Mouse (Mus musculus): Measurements from ENCODE around the gene Ccdc47. TPM values are rescaled to one million over a fixed set of nuclear protein-coding genes. Genes with fewer than 3 reads are reported as not detected.

The Ccdc47 gene
- polyA plus RNA-seq, 1 experiment from 2014 or later = 44.2 TPM

GRCm38 (mm10) chr11:106159921-106160840, 56.0 kb downstream of the Ccdc47 start:
- peak overlapping the region; percentile 71 for H3K4me3 ChIP-seq (ENCODE audit: low read depth, low read length)
- H3K4me2 ChIP-seq (ENCODE audit: low read depth, low read length) = peak overlapping the region; percentile 94
- peak; percentile 62 for ATAC-seq (ENCODE audit: low read depth)
- peak overlapping the region; percentile 87 for H3K27ac ChIP-seq (ENCODE audit: low read length)
- H3K9me3 ChIP-seq (replicated peaks; ENCODE audit: control insufficient read depth, low read length) = no peaks in the 10 kb centered on the region
- 1% methylated on average over 66 of the region's 106 CpGs for WGBS (ENCODE audit: insufficient replicate concordance)
- H3K4me1 ChIP-seq (ENCODE audit: control insufficient read depth, low read depth, low read length) = peaks cover 16% of the 10 kb centered on the region
- H3K9ac ChIP-seq (ENCODE audit: low read depth, low read length) = peak overlapping the region; percentile 76
- no peaks in the 10 kb centered on the region for H3K36me3 ChIP-seq (ENCODE audit: control insufficient read depth, insufficient read depth)
- H3K27me3 ChIP-seq (ENCODE audit: control insufficient read depth, insufficient read depth, low read depth, low read length) = peaks cover 19% of the 10 kb centered on the region

DNA sequence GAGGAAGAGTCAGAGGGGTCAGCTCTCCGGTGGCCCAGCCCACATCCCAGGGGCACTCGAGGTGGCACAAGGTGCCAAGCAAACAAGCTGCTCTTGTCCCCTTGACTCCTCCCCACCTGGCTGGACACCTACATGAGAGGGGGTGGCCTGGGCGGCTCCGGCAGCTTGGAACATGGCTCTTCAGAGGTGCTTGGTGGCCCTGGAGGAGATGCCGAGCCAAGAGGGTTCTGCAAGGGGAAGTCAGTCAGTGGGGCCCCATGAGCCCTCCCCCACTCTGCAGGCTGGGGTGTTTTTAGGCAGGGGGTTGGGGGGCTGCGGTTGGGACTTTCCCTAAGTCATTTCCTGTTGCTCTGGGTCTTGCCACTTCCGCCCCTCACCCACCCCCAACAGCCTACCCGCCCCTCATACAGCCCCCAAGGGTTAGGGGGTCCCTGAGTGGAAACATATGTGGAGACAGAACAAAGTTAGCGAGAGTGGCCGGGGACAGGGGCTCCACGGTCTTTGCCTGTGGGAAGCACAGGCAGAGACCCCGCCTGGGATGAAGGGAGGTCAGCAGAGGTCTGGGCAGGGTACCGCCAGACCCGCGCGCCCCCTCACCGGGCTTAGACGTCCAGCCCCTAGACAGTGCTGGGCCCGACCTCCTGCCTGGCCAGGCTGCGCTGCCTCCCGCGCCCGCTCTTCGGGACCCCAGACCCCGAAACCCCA, 56.8 kb downstream of the Ccdc47 start:
- H3K4me2 ChIP-seq (ENCODE audit: low read depth, low read length) = peak overlapping the region; percentile 94
- 0% methylated on average over 22 of the region's 25 CpGs for WGBS (ENCODE audit: insufficient replicate concordance)
- H3K9ac ChIP-seq (ENCODE audit: low read depth, low read length) = peak overlapping the region; percentile 76
- peaks cover 19% of the 10 kb centered on the region for H3K27me3 ChIP-seq (ENCODE audit: control insufficient read depth, insufficient read depth, low read depth, low read length)
- peak overlapping the region; percentile 71 for H3K4me3 ChIP-seq (ENCODE audit: low read depth, low read length)
- no peaks in the 10 kb centered on the region for H3K9me3 ChIP-seq (replicated peaks; ENCODE audit: control insufficient read depth, low read length)
- no peaks in the 10 kb centered on the region for H3K36me3 ChIP-seq (ENCODE audit: control insufficient read depth, insufficient read depth)
- peak; percentile 22 for ATAC-seq (ENCODE audit: low read depth)
- H3K4me1 ChIP-seq (ENCODE audit: control insufficient read depth, low read depth, low read length) = peaks cover 18% of the 10 kb centered on the region
- H3K27ac ChIP-seq (ENCODE audit: low read length) = peak overlapping the region; percentile 87

DNA sequence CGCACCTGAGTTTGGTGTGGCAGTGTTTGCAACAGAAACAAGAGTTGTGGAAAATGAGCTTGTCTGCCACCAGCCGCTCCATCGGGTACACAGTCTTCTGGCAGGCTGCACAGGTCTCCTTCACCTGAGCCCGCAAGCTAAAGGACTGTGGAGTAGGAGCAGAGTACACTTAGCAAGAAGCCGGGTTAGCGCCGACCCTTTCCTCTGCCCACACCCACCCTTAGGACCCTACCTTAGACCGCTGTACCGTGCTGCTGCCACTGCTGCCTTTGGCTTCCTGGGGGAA, 57.3 kb downstream of the Ccdc47 start:
- WGBS (ENCODE audit: insufficient replicate concordance) = 13% methylated on average over 9 of the region's 9 CpGs
- peaks cover 22% of the 10 kb centered on the region for H3K4me1 ChIP-seq (ENCODE audit: control insufficient read depth, low read depth, low read length)
- no peak for ATAC-seq (ENCODE audit: low read depth)

GRCm38 (mm10) chr11:106158081-106158929, 57.8 kb downstream of the Ccdc47 start:
- WGBS (ENCODE audit: insufficient replicate concordance) = 33% methylated on average over 14 of the region's 14 CpGs
- no peak for ATAC-seq (ENCODE audit: low read depth)
- Histone ChIP-seq H3K4me1 (ENCODE audit: control insufficient read depth, low read depth, low read length) (peaks cover 22% of the 10 kb centered on the region), H3K27ac (ENCODE audit: low read length) (peak overlapping the region; percentile 87; the same call in 1 of the 2 replicates), H3K4me3 (ENCODE audit: low read depth, low read length) (peak overlapping the region; percentile 71), H3K27me3 (ENCODE audit: control insufficient read depth, insufficient read depth, low read depth, low read length) (peaks cover 19% of the 10 kb centered on the region), H3K9me3 (replicated peaks; ENCODE audit: control insufficient read depth, low read length) (no peaks in the 10 kb centered on the region), H3K36me3 (ENCODE audit: control insufficient read depth, insufficient read depth) (no peaks in the 10 kb centered on the region), H3K9ac (ENCODE audit: low read depth, low read length) (peak overlapping the region; percentile 76; the same call in 1 of the 2 replicates), H3K4me2 (ENCODE audit: low read depth, low read length) (peak overlapping the region; percentile 94)

More for the DNA sequence above, 57.3 kb downstream of the Ccdc47 start:
- H3K4me2 ChIP-seq (ENCODE audit: low read depth, low read length) = peak overlapping the region; percentile 94
- H3K9me3 ChIP-seq (replicated peaks; ENCODE audit: control insufficient read depth, low read length) = no peaks in the 10 kb centered on the region
- H3K4me3 ChIP-seq (ENCODE audit: low read depth, low read length) = peak overlapping the region; percentile 71
- H3K36me3 ChIP-seq (ENCODE audit: control insufficient read depth, insufficient read depth) = no peaks in the 10 kb centered on the region
- H3K27me3 ChIP-seq (ENCODE audit: control insufficient read depth, insufficient read depth, low read depth, low read length) = peaks cover 19% of the 10 kb centered on the region
- H3K27ac ChIP-seq (ENCODE audit: low read length) = peak overlapping the region; percentile 87
- peak overlapping the region; percentile 76 for H3K9ac ChIP-seq (ENCODE audit: low read depth, low read length)

DNA sequence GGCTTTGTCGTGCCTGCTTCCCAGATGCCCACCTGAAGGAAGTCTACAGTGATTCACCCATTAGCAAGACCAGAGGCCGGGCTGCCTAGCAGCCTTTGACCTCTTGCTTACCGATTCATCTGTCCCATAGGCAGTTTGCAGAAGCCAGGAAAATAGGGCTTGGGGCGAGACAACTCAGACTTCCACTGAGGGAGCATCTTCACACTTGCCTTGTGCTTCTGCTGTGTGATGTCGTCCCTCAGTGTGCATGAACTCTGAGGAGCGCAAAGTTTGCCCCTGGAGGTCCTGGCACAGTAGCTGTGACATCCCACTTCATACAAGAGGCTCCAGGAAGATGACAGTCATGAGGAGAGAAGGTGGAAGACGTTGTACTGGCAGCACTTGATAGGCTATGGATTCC, 59.0 kb downstream of the Ccdc47 start:
- Histone ChIP-seq H3K9ac (ENCODE audit: low read depth, low read length) (no peak overlapping the region), H3K27ac (ENCODE audit: low read length) (no peak overlapping the region), H3K27me3 (ENCODE audit: control insufficient read depth, insufficient read depth, low read depth, low read length) (peaks cover 19% of the 10 kb centered on the region), H3K4me1 (ENCODE audit: control insufficient read depth, low read depth, low read length) (peaks cover 22% of the 10 kb centered on the region), H3K4me3 (ENCODE audit: low read depth, low read length) (no peak overlapping the region), H3K36me3 (ENCODE audit: control insufficient read depth, insufficient read depth) (no peaks in the 10 kb centered on the region), H3K4me2 (ENCODE audit: low read depth, low read length) (no peak overlapping the region), H3K9me3 (replicated peaks; ENCODE audit: control insufficient read depth, low read length) (no peaks in the 10 kb centered on the region)
- ATAC-seq (ENCODE audit: low read depth) = no peak
- 67% methylated on average over 7 of the region's 7 CpGs for WGBS (ENCODE audit: insufficient replicate concordance)

DNA sequence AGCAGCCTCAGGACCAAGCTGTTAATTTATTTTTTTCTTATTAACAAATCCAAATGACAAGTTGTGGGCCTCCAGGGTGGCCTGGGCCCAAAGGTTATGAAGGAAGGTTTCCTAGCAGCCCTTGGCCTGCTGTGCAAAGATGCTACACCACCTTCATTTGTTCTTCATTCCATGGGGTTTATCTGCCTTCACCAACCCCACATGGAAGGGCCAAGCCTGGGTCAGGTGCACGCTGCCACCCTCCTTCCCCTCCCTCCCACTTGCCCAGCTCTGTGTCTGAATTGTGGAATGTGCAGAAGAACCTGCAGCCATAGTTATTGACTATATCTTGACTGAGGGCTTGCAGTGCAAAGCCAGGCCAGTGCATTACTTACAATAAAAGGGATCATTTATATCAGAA, 59.9 kb downstream of the Ccdc47 start:
- Histone ChIP-seq H3K9ac (ENCODE audit: low read depth, low read length) (no peak overlapping the region), H3K27ac (ENCODE audit: low read length) (no peak overlapping the region), H3K4me1 (ENCODE audit: control insufficient read depth, low read depth, low read length) (peaks cover 21% of the 10 kb centered on the region), H3K9me3 (replicated peaks; ENCODE audit: control insufficient read depth, low read length) (no peaks in the 10 kb centered on the region), H3K4me3 (ENCODE audit: low read depth, low read length) (no peak overlapping the region), H3K27me3 (ENCODE audit: control insufficient read depth, insufficient read depth, low read depth, low read length) (peaks cover 19% of the 10 kb centered on the region), H3K36me3 (ENCODE audit: control insufficient read depth, insufficient read depth) (no peaks in the 10 kb centered on the region), H3K4me2 (ENCODE audit: low read depth, low read length) (no peak overlapping the region)
- 70% methylated on average over 1 of the region's 1 CpGs for WGBS (ENCODE audit: insufficient replicate concordance)
- no peak for ATAC-seq (ENCODE audit: low read depth)

GRCm38 (mm10) chr11:106155761-106156160, 60.4 kb downstream of the Ccdc47 start:
- Histone ChIP-seq H3K4me2 (ENCODE audit: low read depth, low read length) (no peak overlapping the region), H3K27ac (ENCODE audit: low read length) (no peak overlapping the region), H3K36me3 (ENCODE audit: control insufficient read depth, insufficient read depth) (no peaks in the 10 kb centered on the region), H3K9me3 (replicated peaks; ENCODE audit: control insufficient read depth, low read length) (no peaks in the 10 kb centered on the region), H3K9ac (ENCODE audit: low read depth, low read length) (no peak overlapping the region), H3K27me3 (ENCODE audit: control insufficient read depth, insufficient read depth, low read depth, low read length) (peaks cover 19% of the 10 kb centered on the region), H3K4me1 (ENCODE audit: control insufficient read depth, low read depth, low read length) (peaks cover 16% of the 10 kb centered on the region), H3K4me3 (ENCODE audit: low read depth, low read length) (no peak overlapping the region)
- ATAC-seq (ENCODE audit: low read depth) = no peak
- 45% methylated on average over 3 of the region's 3 CpGs for WGBS (ENCODE audit: insufficient replicate concordance)

- Histone ChIP-seq H3K9ac (ENCODE audit: low read depth, low read length) (no peak overlapping the region), H3K4me1 (ENCODE audit: control insufficient read depth, low read depth, low read length) (peaks cover 14% of the 10 kb centered on the region), H3K4me3 (ENCODE audit: low read depth, low read length) (no peak overlapping the region), H3K9me3 (replicated peaks; ENCODE audit: control insufficient read depth, low read length) (no peaks in the 10 kb centered on the region), H3K36me3 (ENCODE audit: control insufficient read depth, insufficient read depth) (peaks cover 4% of the 10 kb centered on the region; the same call in 1 of the 2 replicates), H3K27me3 (ENCODE audit: control insufficient read depth, insufficient read depth, low read depth, low read length) (peaks cover 13% of the 10 kb centered on the region), H3K4me2 (ENCODE audit: low read depth, low read length) (no peak overlapping the region), H3K27ac (ENCODE audit: low read length) (peak overlapping the region; percentile 21; the same call in 1 of the 2 replicates)
- 51% methylated on average over 2 of the region's 2 CpGs for WGBS (ENCODE audit: insufficient replicate concordance)
- ATAC-seq (ENCODE audit: low read depth) = peak; percentile 66
These were observed 61.4 kb downstream of the Ccdc47 start for GRCm38 (mm10) chr11:106154770-106155169.
